Mouse (Mus musculus): ENCODE data around the gene Abraxas2. TPM values are rescaled to one million over a fixed set of nuclear protein-coding genes. Genes with fewer than 3 reads are reported as not detected.

Abraxas2 gene
- polyA plus RNA-seq, 1 experiment = 26.6 TPM

- no peak for DNase-seq (ENCODE audit: low read depth)
- TF ChIP-seq POLR2A (IDR thresholded peaks at IDR 0.05; ENCODE audit: borderline replicate concordance, extremely low read depth, insufficient read depth, insufficient read length, poor library complexity, severe bottlenecking) (no peak), CTCF (IDR thresholded peaks at IDR 0.05; ENCODE audit: borderline replicate concordance, extremely low read depth, insufficient read depth, insufficient read length) (no peak)
These were observed 899 bp upstream of the Abraxas2 start for GRCm38 (mm10) chr7:132858043-132858608.

- no peak for DNase-seq (ENCODE audit: low read depth)
These were observed 7.3 kb downstream of the Abraxas2 start for GRCm38 (mm10) chr7:132866316-132866715.

GRCm38 (mm10) chr7:132873043-132873442 is 14.0 kb downstream of the Abraxas2 start:
- no peak for TF ChIP-seq CTCF (IDR thresholded peaks at IDR 0.05; ENCODE audit: borderline replicate concordance, extremely low read depth, insufficient read depth, insufficient read length)
- TF ChIP-seq POLR2A (IDR thresholded peaks at IDR 0.05; ENCODE audit: borderline replicate concordance, extremely low read depth, insufficient read depth, insufficient read length, poor library complexity, severe bottlenecking) = no peak
- DNase-seq (ENCODE audit: low read depth) = no peak

More at GRCm38 (mm10) chr7:132866316-132866715, 7.3 kb downstream of the Abraxas2 start:
- TF ChIP-seq CTCF (IDR thresholded peaks at IDR 0.05; ENCODE audit: borderline replicate concordance, extremely low read depth, insufficient read depth, insufficient read length) (no peak), POLR2A (IDR thresholded peaks at IDR 0.05; ENCODE audit: borderline replicate concordance, extremely low read depth, insufficient read depth, insufficient read length, poor library complexity, severe bottlenecking) (no peak)

- no peak for DNase-seq (ENCODE audit: low read depth)
- no peak for TF ChIP-seq POLR2A (IDR thresholded peaks at IDR 0.05; ENCODE audit: borderline replicate concordance, extremely low read depth, insufficient read depth, insufficient read length, poor library complexity, severe bottlenecking)
- no peak for TF ChIP-seq CTCF (IDR thresholded peaks at IDR 0.05; ENCODE audit: borderline replicate concordance, extremely low read depth, insufficient read depth, insufficient read length)
These were observed 16.5 kb downstream of the Abraxas2 start for GRCm38 (mm10) chr7:132875391-132876086.

- TF ChIP-seq POLR2A (IDR thresholded peaks at IDR 0.05; ENCODE audit: borderline replicate concordance, extremely low read depth, insufficient read depth, insufficient read length, poor library complexity, severe bottlenecking) = no peak
- no peak for TF ChIP-seq CTCF (IDR thresholded peaks at IDR 0.05; ENCODE audit: borderline replicate concordance, extremely low read depth, insufficient read depth, insufficient read length)
These were observed 21.3 kb downstream of the Abraxas2 start for GRCm38 (mm10) chr7:132880276-132880675.

GRCm38 (mm10) chr7:132882343-132882742 is 23.3 kb downstream of the Abraxas2 start:
- TF ChIP-seq CTCF (IDR thresholded peaks at IDR 0.05; ENCODE audit: borderline replicate concordance, extremely low read depth, insufficient read depth, insufficient read length) (peak; percentile 19; the same call in 1 of the 2 replicates), POLR2A (IDR thresholded peaks at IDR 0.05; ENCODE audit: borderline replicate concordance, extremely low read depth, insufficient read depth, insufficient read length, poor library complexity, severe bottlenecking) (no peak)
- peak; percentile 15 for DNase-seq (ENCODE audit: low read depth)

More at GRCm38 (mm10) chr7:132880276-132880675, 21.3 kb downstream of the Abraxas2 start:
- DNase-seq (ENCODE audit: low read depth) = no peak

GRCm38 (mm10) chr7:132884031-132884430 is 25.0 kb downstream of the Abraxas2 start:
- peak; percentile 29 for DNase-seq (ENCODE audit: low read depth)
- TF ChIP-seq POLR2A (IDR thresholded peaks at IDR 0.05; ENCODE audit: borderline replicate concordance, extremely low read depth, insufficient read depth, insufficient read length, poor library complexity, severe bottlenecking) = no peak
- TF ChIP-seq CTCF (IDR thresholded peaks at IDR 0.05; ENCODE audit: borderline replicate concordance, extremely low read depth, insufficient read depth, insufficient read length) = peak; percentile 42; the same call in 1 of the 2 replicates

GRCm38 (mm10) chr7:132887019-132887804 is 28.2 kb downstream of the Abraxas2 start:
- TF ChIP-seq POLR2A (IDR thresholded peaks at IDR 0.05; ENCODE audit: borderline replicate concordance, extremely low read depth, insufficient read depth, insufficient read length, poor library complexity, severe bottlenecking) = no peak
- TF ChIP-seq CTCF (IDR thresholded peaks at IDR 0.05; ENCODE audit: borderline replicate concordance, extremely low read depth, insufficient read depth, insufficient read length) = no peak
- DNase-seq (ENCODE audit: low read depth) = no peak

- TF ChIP-seq POLR2A (IDR thresholded peaks at IDR 0.05; ENCODE audit: borderline replicate concordance, extremely low read depth, insufficient read depth, insufficient read length, poor library complexity, severe bottlenecking) = no peak
- no peak for DNase-seq (ENCODE audit: low read depth)
These were observed 29.0 kb downstream of the Abraxas2 start for GRCm38 (mm10) chr7:132888052-132888451.

GRCm38 (mm10) chr7:132888518-132889249 is 29.7 kb downstream of the Abraxas2 start:
- TF ChIP-seq CTCF (IDR thresholded peaks at IDR 0.05; ENCODE audit: borderline replicate concordance, extremely low read depth, insufficient read depth, insufficient read length) (no peak), POLR2A (IDR thresholded peaks at IDR 0.05; ENCODE audit: borderline replicate concordance, extremely low read depth, insufficient read depth, insufficient read length, poor library complexity, severe bottlenecking) (no peak)
- DNase-seq (ENCODE audit: low read depth) = no peak

GRCm38 (mm10) chr7:132889691-132890090 is 30.7 kb downstream of the Abraxas2 start:
- TF ChIP-seq CTCF (IDR thresholded peaks at IDR 0.05; ENCODE audit: borderline replicate concordance, extremely low read depth, insufficient read depth, insufficient read length) = no peak
- TF ChIP-seq POLR2A (IDR thresholded peaks at IDR 0.05; ENCODE audit: borderline replicate concordance, extremely low read depth, insufficient read depth, insufficient read length, poor library complexity, severe bottlenecking) = no peak
- DNase-seq (ENCODE audit: low read depth) = no peak
